Mouse (Mus musculus) small intestine, adult 2 months (tissue): ENCODE data around the gene Prn. TPM values are rescaled to one million over a fixed set of nuclear protein-coding genes. Genes with fewer than 3 reads are reported as not detected.

Source experiments
- H3K27ac ChIP-seq: fragments of 200-500 bp; 2 replicates; pipeline ENCODE4 v1.5.1; 2012; ENCODE audit warnings: low read depth, low read length, control low read depth, inconsistent platforms; ENCODE audit not compliant: insufficient read depth
- H3K27me3 ChIP-seq: fragments of 200-500 bp; 2 replicates; pipeline ENCODE4 v1.6.1; 2012; ENCODE audit warnings: mild to moderate bottlenecking, moderate library complexity, low read length, inconsistent platforms; ENCODE audit not compliant: control insufficient read depth, insufficient read depth
- H3K36me3 ChIP-seq: fragments of 200-500 bp; 2 replicates; pipeline ENCODE4 v1.6.1; 2012; ENCODE audit warnings: mild to moderate bottlenecking, low read length, control low read depth, inconsistent platforms; ENCODE audit not compliant: control insufficient read depth, insufficient read depth
- H3K4me1 ChIP-seq: fragments of 200-500 bp; 2 replicates; pipeline ENCODE4 v1.6.1; 2012; ENCODE audit warnings: low read length, inconsistent platforms, mixed read lengths; ENCODE audit not compliant: control insufficient read depth, insufficient read depth, insufficient read length
- H3K4me3 ChIP-seq: fragments of 200-500 bp; 2 replicates; pipeline ENCODE4 v1.5.1; 2012; ENCODE audit warnings: low read depth, mild to moderate bottlenecking, control low read depth, inconsistent platforms, low read length, moderate library complexity
- CTCF ChIP-seq: fragments of 200-500 bp; IDR thresholded peaks from 2 replicates; pipeline ENCODE4 v1.5.1; 2012; ENCODE audit warnings: low read depth, mild to moderate bottlenecking, control low read depth, inconsistent platforms, low read length, moderate library complexity, mixed read lengths; ENCODE audit not compliant: insufficient replicate concordance, insufficient read length; ENCODE audit errors: extremely low read depth
- POLR2A ChIP-seq: fragments of 200-500 bp; IDR thresholded peaks from 2 replicates; pipeline ENCODE4 v1.6.1; 2012; ENCODE audit warnings: low read depth, mild to moderate bottlenecking, control low read depth, inconsistent platforms, low read length, moderate library complexity
- WGBS: fragments of 180-500 bp; shearing (Covaris S2); methylation state at CpG from one replicate; pipeline ENCODE4 v1.1.7; 2018; 5-methylcytosine and 5-hydroxymethylcytosine counted together
- polyA plus RNA-seq: library from polyadenylated mRNA; depleted of rRNA; stranded (reverse); fragments of >200 nt; gene quantifications from 2 replicates; pipeline ENCODE4 v1.2.3, GENCODE M21; 2012

The Prn gene
- polyA plus RNA-seq, 1 experiment, result not detected

GRCm38 (mm10) chr2:131907311-131907710 is 2.4 kb upstream of the Prn start:
- Histone ChIP-seq H3K4me3 (no peak overlapping the region), H3K4me1 (peaks cover 3% of the 10 kb centered on the region), H3K36me3 (no peaks in the 10 kb centered on the region), H3K27ac (no peak overlapping the region), H3K27me3 (no peaks in the 10 kb centered on the region)
- WGBS, result 88% methylated on average over 5 of the region's 5 CpGs
- no peak for TF ChIP-seq CTCF
- no peak for TF ChIP-seq POLR2A

- H3K27me3 ChIP-seq, result no peaks in the 10 kb centered on the region
- H3K4me1 ChIP-seq, result peaks cover 3% of the 10 kb centered on the region; the same call in 1 of the 2 replicates
- H3K27ac ChIP-seq, result no peak overlapping the region
- TF ChIP-seq CTCF (no peak), POLR2A (no peak)
- 74% methylated on average over 7 of the region's 7 CpGs for WGBS
- no peak overlapping the region for H3K4me3 ChIP-seq
- no peaks in the 10 kb centered on the region for H3K36me3 ChIP-seq
Measured at GRCm38 (mm10) chr2:131908351-131908861, 1.4 kb upstream of the Prn start.

- H3K36me3 ChIP-seq, result no peaks in the 10 kb centered on the region
- no peak overlapping the region for H3K27ac ChIP-seq
- WGBS, result 76% methylated on average over 1 of the region's 1 CpGs
- peaks cover 3% of the 10 kb centered on the region; the same call in 1 of the 2 replicates for H3K4me1 ChIP-seq
- no peak for TF ChIP-seq POLR2A
- no peak for TF ChIP-seq CTCF
- no peak overlapping the region for H3K4me3 ChIP-seq
- no peaks in the 10 kb centered on the region for H3K27me3 ChIP-seq
Measured at GRCm38 (mm10) chr2:131908906-131909305, 851 bp upstream of the Prn start.

GRCm38 (mm10) chr2:131910847-131911246 is 1.1 kb downstream of the Prn start:
- no peak overlapping the region for H3K4me3 ChIP-seq
- H3K4me1 ChIP-seq, result peaks cover 3% of the 10 kb centered on the region; the same call in 1 of the 2 replicates
- H3K27me3 ChIP-seq, result no peaks in the 10 kb centered on the region
- no peak for TF ChIP-seq CTCF
- no peak for TF ChIP-seq POLR2A
- no peaks in the 10 kb centered on the region for H3K36me3 ChIP-seq
- no peak overlapping the region for H3K27ac ChIP-seq
- 76% methylated on average over 2 of the region's 2 CpGs for WGBS

- no peaks in the 10 kb centered on the region for H3K27me3 ChIP-seq
- no peak overlapping the region for H3K27ac ChIP-seq
- 60% methylated on average over 4 of the region's 4 CpGs for WGBS
- no peaks in the 10 kb centered on the region for H3K36me3 ChIP-seq
- TF ChIP-seq CTCF, result no peak
- no peak for TF ChIP-seq POLR2A
- H3K4me1 ChIP-seq, result peaks cover 3% of the 10 kb centered on the region; the same call in 1 of the 2 replicates
- no peak overlapping the region for H3K4me3 ChIP-seq
Measured at GRCm38 (mm10) chr2:131911341-131911740, 1.6 kb downstream of the Prn start.

GRCm38 (mm10) chr2:131912526-131913258 is 2.9 kb downstream of the Prn start:
- Histone ChIP-seq H3K27ac (no peak overlapping the region), H3K27me3 (no peaks in the 10 kb centered on the region), H3K4me3 (no peak overlapping the region), H3K36me3 (no peaks in the 10 kb centered on the region), H3K4me1 (peaks cover 3% of the 10 kb centered on the region; the same call in 1 of the 2 replicates)
- 79% methylated on average over 8 of the region's 8 CpGs for WGBS
- TF ChIP-seq POLR2A, result no peak
- no peak for TF ChIP-seq CTCF

GRCm38 (mm10) chr2:131932275-131932902 is 22.6 kb downstream of the Prn start:
- H3K4me1 ChIP-seq, result no peaks in the 10 kb centered on the region
- H3K36me3 ChIP-seq, result no peaks in the 10 kb centered on the region
- H3K27me3 ChIP-seq, result no peaks in the 10 kb centered on the region
- TF ChIP-seq POLR2A (no peak), CTCF (no peak)
- no peak overlapping the region for H3K4me3 ChIP-seq
- H3K27ac ChIP-seq, result no peak overlapping the region
- 61% methylated on average over 7 of the region's 7 CpGs for WGBS
